ENCODE assay signal across 9 mouse cellular contexts in the genomic region with DNA sequence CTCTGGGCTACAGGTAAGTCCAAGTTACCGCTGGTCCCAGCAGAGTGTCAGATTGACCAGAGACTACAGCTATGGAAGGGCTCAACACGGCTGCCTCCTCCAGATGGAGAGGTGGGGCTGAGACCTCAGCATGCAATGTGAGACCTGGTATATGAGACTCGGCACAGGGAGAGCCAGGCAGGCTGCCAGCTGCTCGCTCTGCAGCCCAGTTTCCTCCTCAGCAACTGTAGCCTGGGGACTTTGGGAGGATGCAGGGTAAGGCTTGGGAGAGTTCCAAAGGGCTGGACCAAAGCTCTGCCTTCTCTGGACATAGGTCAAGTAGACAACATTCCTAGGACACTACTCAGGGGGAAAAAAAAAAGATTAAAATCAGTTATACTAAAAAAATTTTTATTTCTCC. TPM values are rescaled to one million over a fixed set of nuclear protein-coding genes. Genes with fewer than 3 reads are reported as not detected.
DNase-seq lines count a peak whose midpoint lies in the region; ATAC-seq and TF ChIP-seq lines count a peak whose summit lies in the region.
"Had no signal": no experiment of that assay in that cellular context is flagged by ENCODE, and none has a peak within 500 bp of the region (broad histone marks: within the 10 kb centered on the region; RNA-seq: fewer than 3 reads in every experiment).

No protein-coding gene starts in this region.

- H3K36me3 ChIP-seq in hindbrain, embryonic 13.5 days: peaks cover 13% of the 10 kb centered on the region
- H3K36me3 ChIP-seq in hindbrain, embryonic 10.5 days: peaks cover 60% of the 10 kb centered on the region

- no peaks in the 10 kb centered on the region for H3K9me3 ChIP-seq in hindbrain, embryonic 13.5 days
- H3K9me3 ChIP-seq in hindbrain, embryonic 10.5 days: no peaks in the 10 kb centered on the region

- no peak for TF ChIP-seq CTCF in embryonic fibroblast, embryonic 13.5 days (IDR thresholded peaks at IDR 0.05; ENCODE audit: borderline replicate concordance, insufficient read depth, low read length)

- no peak overlapping the region for H3K4me3 ChIP-seq in hindbrain, embryonic 13.5 days
- no peak overlapping the region for H3K4me3 ChIP-seq in hindbrain, embryonic 10.5 days
- no peak overlapping the region for H3K4me3 ChIP-seq in embryonic fibroblast, embryonic 13.5 days (ENCODE audit: insufficient read depth, low read length)
- H3K4me3 ChIP-seq: erythroblast, embryonic 14.5 days had no signal

- no peak for ATAC-seq in hindbrain, embryonic 13.5 days (ENCODE audit: low FRiP score)

- no peak overlapping the region for H3K4me2 ChIP-seq in hindbrain, embryonic 13.5 days

- H3K4me1 ChIP-seq in hindbrain, embryonic 13.5 days (replicated peaks): peaks cover 29% of the 10 kb centered on the region
- peaks cover 26% of the 10 kb centered on the region for H3K4me1 ChIP-seq in hindbrain, embryonic 10.5 days (replicated peaks)
- peaks cover 10% of the 10 kb centered on the region for H3K4me1 ChIP-seq in embryonic fibroblast, embryonic 13.5 days (ENCODE audit: control insufficient read depth, insufficient read depth, low read length)

- no peaks in the 10 kb centered on the region for H3K27me3 ChIP-seq in hindbrain, embryonic 13.5 days
- H3K27me3 ChIP-seq in hindbrain, embryonic 10.5 days (ENCODE audit: insufficient read depth, poor library complexity, severe bottlenecking): no peaks in the 10 kb centered on the region

- 54% methylated on average over 4 of the region's 4 CpGs for WGBS in hindbrain, embryonic 13.5 days
- 82% methylated on average over 4 of the region's 4 CpGs for WGBS in hindbrain, embryonic 10.5 days

- no peak for TF ChIP-seq POLR2A in embryonic fibroblast, embryonic 13.5 days (IDR thresholded peaks at IDR 0.05; ENCODE audit: low read depth, low read length)

- H3K27ac ChIP-seq in hindbrain, embryonic 13.5 days: peak overlapping the region; percentile 80; the same call in 1 of the 2 replicates
- no peak overlapping the region for H3K27ac ChIP-seq in hindbrain, embryonic 10.5 days
- peak overlapping the region; percentile 90 for H3K27ac ChIP-seq in embryonic fibroblast, embryonic 13.5 days (ENCODE audit: insufficient read depth, low read length)

- no peak overlapping the region for H3K9ac ChIP-seq in hindbrain, embryonic 13.5 days

- no peak for DNase-seq in hindbrain, embryonic 10.5 days (ENCODE audit: low spot score)
- DNase-seq in NIH3T3 (ENCODE audit: low read depth): peak; percentile 100
- DNase-seq in heart, postnatal 4 days: peak; percentile 85
- peak; percentile 85 for DNase-seq in lung, postnatal 10 days
- DNase-seq in embryo, embryonic 9.5 days (ENCODE audit: extremely low spot score): no peak
- no peak for DNase-seq in thymus, postnatal 4 days

RNA-seq across cellular contexts. Expression of gene Cdc42ep2, which starts 15.6 kb away (rescaled TPM):
- polyA plus RNA-seq in hindbrain, embryonic 13.5 days (2015; fragmentation: Nextera tagmentation; extraction: Ambion mirVana): 11.5 and 12.4 TPM in 2 replicates
- 2.0 and 2.9 TPM in 2 replicates for polyA plus RNA-seq in hindbrain, embryonic 10.5 days (2016; fragmentation: Nextera tagmentation; extraction: Ambion mirVana)
- polyA plus RNA-seq in embryonic fibroblast, embryonic 13.5 days (2011; ENCODE audit: insufficient read length, low read depth, missing spikeins): 10.4 and 12.1 TPM in 2 replicates
- 10 to 100 TPM; 14.2 to 14.7 TPM for total RNA-seq in heart, postnatal 4 days (2021)

RNA-seq across cellular contexts. Expression of gene Pola2, which starts 23.8 kb away (rescaled TPM):
- polyA plus RNA-seq in hindbrain, embryonic 13.5 days (2015; fragmentation: Nextera tagmentation; extraction: Ambion mirVana): 22.6 and 24.2 TPM in 2 replicates
- polyA plus RNA-seq in hindbrain, embryonic 10.5 days (2016; fragmentation: Nextera tagmentation; extraction: Ambion mirVana): 83.7 and 110 TPM in 2 replicates
- polyA plus RNA-seq in embryonic fibroblast, embryonic 13.5 days (2011; ENCODE audit: insufficient read length, low read depth, missing spikeins): 19.7 and 29.7 TPM in 2 replicates
- total RNA-seq in heart, postnatal 4 days (2021): 10 to 100 TPM; 32.9 to 37.1 TPM

RNA-seq across cellular contexts. Expression of gene Dpf2, which starts 27.4 kb away (rescaled TPM):
- polyA plus RNA-seq in hindbrain, embryonic 13.5 days (2015; fragmentation: Nextera tagmentation; extraction: Ambion mirVana): 128 and 137 TPM in 2 replicates
- 225 TPM in 2 replicates for polyA plus RNA-seq in hindbrain, embryonic 10.5 days (2016; fragmentation: Nextera tagmentation; extraction: Ambion mirVana)
- 94.7 and 135 TPM in 2 replicates for polyA plus RNA-seq in embryonic fibroblast, embryonic 13.5 days (2011; ENCODE audit: insufficient read length, low read depth, missing spikeins)
- 100 to 1,000 TPM; 111 to 119 TPM for total RNA-seq in heart, postnatal 4 days (2021)

RNA-seq across cellular contexts. Expression of gene Slc22a20, which starts 45.8 kb away (rescaled TPM):
- not detected in 2 replicates for polyA plus RNA-seq in hindbrain, embryonic 13.5 days (2015; fragmentation: Nextera tagmentation; extraction: Ambion mirVana)
- polyA plus RNA-seq in hindbrain, embryonic 10.5 days (2016; fragmentation: Nextera tagmentation; extraction: Ambion mirVana): not detected in 2 replicates
- polyA plus RNA-seq in embryonic fibroblast, embryonic 13.5 days (2011; ENCODE audit: insufficient read length, low read depth, missing spikeins): not detected in 2 replicates
- total RNA-seq in heart, postnatal 4 days (2021): not detected
- polyA plus RNA-seq: erythroblast, embryonic 14.5 days had no signal

RNA-seq across cellular contexts. Expression of gene Tigd3, which starts 46.2 kb away (rescaled TPM):
- 15.2 and 15.9 TPM in 2 replicates for polyA plus RNA-seq in hindbrain, embryonic 13.5 days (2015; fragmentation: Nextera tagmentation; extraction: Ambion mirVana)
- 9.9 and 11.3 TPM in 2 replicates for polyA plus RNA-seq in hindbrain, embryonic 10.5 days (2016; fragmentation: Nextera tagmentation; extraction: Ambion mirVana)
- polyA plus RNA-seq in embryonic fibroblast, embryonic 13.5 days (2011; ENCODE audit: insufficient read length, low read depth, missing spikeins): 0.60 and 1.5 TPM in 2 replicates
- 1 to 10 TPM; 2.0 TPM for total RNA-seq in heart, postnatal 4 days (2021)

Comparison
In these comparisons a context has a peak if more than half of its experiments do, and no peak if none do; other contexts are left out.
1. DNase-seq: peak in NIH3T3 (single experiment), heart, postnatal 4 days (single experiment) and lung, postnatal 10 days (single experiment); none in hindbrain, embryonic 10.5 days (single experiment), embryo, embryonic 9.5 days (single experiment) and thymus, postnatal 4 days (single experiment).